Mouse (Mus musculus): ENCODE measurements around the gene Hspb1. TPM values are rescaled to one million over a fixed set of nuclear protein-coding genes. Genes with fewer than 3 reads are reported as not detected.

Hspb1 gene
- polyA plus RNA-seq, 1 experiment from 2014 or later = 70.0 TPM

DNA sequence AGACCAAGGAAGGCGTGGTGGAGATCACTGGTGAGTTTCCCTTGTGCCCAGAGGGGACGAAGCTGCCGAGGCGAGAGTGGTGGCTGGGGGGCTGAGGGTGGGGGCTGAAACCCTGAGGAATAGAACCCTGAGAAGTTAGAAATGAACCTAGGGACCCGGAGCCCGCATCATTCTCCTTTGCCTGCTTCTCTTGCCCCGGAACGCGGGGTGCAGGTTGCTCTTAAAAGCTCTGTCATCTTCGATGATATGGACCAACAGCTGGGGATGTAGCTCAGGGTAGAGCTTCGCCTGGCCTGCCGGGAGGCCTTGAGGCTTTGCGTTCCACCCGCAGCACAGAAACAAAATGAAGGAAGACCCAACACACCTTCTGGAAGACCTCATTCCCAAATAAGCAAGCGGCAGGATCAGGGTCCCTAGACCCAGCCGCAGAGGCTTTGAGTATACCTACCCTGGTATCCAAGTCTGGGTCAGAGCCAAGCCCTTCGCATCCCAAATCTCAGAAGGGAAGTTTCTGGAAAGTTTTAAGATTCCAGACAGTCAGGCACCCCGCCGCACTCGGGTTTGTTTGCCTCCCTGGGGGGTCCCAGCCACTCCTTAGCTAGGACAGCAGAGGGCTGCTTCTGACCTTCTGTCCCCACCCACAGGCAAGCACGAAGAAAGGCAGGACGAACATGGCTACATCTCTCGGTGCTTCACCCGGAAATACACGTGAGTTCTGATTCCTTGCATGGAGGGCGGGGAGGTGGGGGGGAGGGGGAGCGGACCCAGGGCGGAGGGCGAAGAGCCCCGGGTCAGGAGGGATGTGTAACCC is 891 bp downstream of the Hspb1 start:
- Histone ChIP-seq H3K4me3 (replicated peaks) (peak overlapping the region; percentile 41), H3K9ac (0 out of 2 replicates have a peak overlapping the region, but pooled peaks have one; percentile 10), H3K27me3 (peaks cover 44% of the 10 kb centered on the region), H3K4me2 (peak overlapping the region; percentile 77), H3K36me3 (no peaks in the 10 kb centered on the region), H3K4me1 (peaks cover 27% of the 10 kb centered on the region), H3K27ac (peak overlapping the region; percentile 1; the same call in 1 of the 2 replicates), H3K9me3 (replicated peaks) (no peaks in the 10 kb centered on the region)
- 5% methylated on average over 30 of the region's 30 CpGs for WGBS
- ATAC-seq (replicated peaks; ENCODE audit: low FRiP score) = no peak

DNA sequence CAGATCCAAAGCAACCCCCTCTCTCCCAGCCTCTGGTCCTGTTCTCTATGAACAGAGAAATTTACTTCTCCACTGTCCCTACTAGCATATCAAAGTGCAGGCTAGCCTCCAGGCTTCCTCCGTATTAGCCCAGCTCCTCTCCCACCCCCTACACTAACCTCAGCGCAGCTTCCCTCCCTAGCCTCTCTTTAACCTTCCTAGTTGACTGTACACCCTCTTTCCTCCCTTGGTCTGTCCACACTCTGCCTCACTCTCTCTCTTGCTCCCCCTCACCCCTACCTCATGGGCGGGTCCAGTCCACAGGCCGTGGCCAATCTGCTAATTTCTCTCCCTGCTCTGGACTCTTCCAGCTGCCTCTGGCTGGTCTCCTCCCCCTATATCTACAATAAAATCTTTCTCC is 2.6 kb downstream of the Hspb1 start:
- Histone ChIP-seq H3K27ac (no peak overlapping the region), H3K9ac (no peak overlapping the region), H3K4me3 (replicated peaks) (no peak overlapping the region), H3K9me3 (replicated peaks) (no peaks in the 10 kb centered on the region), H3K27me3 (peaks cover 44% of the 10 kb centered on the region), H3K4me2 (no peak overlapping the region), H3K4me1 (peaks cover 27% of the 10 kb centered on the region), H3K36me3 (no peaks in the 10 kb centered on the region)
- ATAC-seq (replicated peaks; ENCODE audit: low FRiP score) = 0 out of 2 replicates have a peak, but pooled peaks have one; percentile 20
- 23% methylated on average over 4 of the region's 4 CpGs for WGBS

DNA sequence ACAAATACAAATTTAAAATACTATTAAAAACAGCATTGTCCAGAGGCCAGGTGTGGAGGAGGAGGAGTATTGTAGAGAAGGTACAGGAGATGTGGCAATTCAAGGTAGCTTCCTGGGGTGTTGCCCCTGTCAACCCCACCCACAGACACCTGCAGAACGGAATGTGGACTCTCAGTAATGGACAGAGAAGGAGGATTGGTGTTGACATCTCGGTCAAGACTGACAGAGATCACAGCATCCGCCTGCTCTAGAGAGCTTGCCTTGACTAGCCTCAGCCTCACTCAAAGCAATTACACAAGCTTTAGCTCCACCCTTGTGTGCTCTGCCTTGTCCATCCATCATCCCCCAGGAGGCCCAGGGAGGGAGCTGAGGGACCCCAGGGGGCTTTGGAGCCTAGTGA is 3.2 kb downstream of the Hspb1 start:
- no peaks in the 10 kb centered on the region for H3K9me3 ChIP-seq (replicated peaks)
- H3K4me1 ChIP-seq = peaks cover 27% of the 10 kb centered on the region
- no peak overlapping the region for H3K9ac ChIP-seq
- no peaks in the 10 kb centered on the region for H3K36me3 ChIP-seq
- no peak overlapping the region for H3K27ac ChIP-seq
- H3K4me3 ChIP-seq (replicated peaks) = no peak overlapping the region
- WGBS = 71% methylated on average over 3 of the region's 3 CpGs
- no peak overlapping the region for H3K4me2 ChIP-seq
- ATAC-seq (replicated peaks; ENCODE audit: low FRiP score) = no peak
- H3K27me3 ChIP-seq = peaks cover 41% of the 10 kb centered on the region

DNA sequence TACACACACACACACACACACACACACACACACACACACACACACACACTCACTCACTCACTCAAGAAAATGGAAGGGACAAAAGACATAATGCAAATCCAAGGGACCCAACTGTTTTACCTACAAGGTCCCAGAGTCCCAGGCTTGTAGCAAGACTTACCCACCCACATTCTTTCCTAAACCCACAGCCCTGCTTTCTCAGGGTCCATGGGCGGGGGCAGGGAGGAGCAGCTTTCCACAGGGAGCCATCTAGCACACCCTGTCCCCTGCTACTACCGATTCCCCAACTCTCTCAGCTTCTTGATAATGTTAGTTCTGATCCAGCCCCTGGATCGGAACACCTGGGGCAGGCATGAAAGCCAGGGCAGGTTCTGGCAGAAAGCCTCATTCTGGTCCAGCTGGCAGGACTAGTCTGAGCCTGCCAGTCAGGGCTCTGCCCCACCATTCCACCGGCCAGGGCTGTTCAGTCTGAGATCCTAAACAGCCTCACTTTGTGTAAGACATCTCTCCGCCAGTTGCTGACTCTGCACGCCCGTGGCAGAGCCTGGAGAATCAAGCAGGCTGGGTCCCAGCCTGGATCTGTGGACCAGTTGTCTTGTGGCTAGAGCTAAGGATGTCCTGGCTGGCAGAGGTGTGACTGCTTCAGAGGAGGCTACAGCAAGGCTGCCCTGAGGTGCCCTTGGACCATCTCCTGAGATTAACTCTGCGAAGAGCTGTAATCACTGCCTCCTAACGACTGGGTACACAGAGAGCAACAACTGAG is 5.1 kb downstream of the Hspb1 start:
- no peaks in the 10 kb centered on the region for H3K9me3 ChIP-seq (replicated peaks)
- H3K27ac ChIP-seq = 0 out of 2 replicates have a peak overlapping the region, but pooled peaks have one; percentile 9
- no peak for ATAC-seq (replicated peaks; ENCODE audit: low FRiP score)
- no peak overlapping the region for H3K4me2 ChIP-seq
- peaks cover 34% of the 10 kb centered on the region for H3K27me3 ChIP-seq
- H3K9ac ChIP-seq = no peak overlapping the region
- 46% methylated on average over 9 of the region's 9 CpGs for WGBS
- H3K36me3 ChIP-seq = no peaks in the 10 kb centered on the region
- peaks cover 22% of the 10 kb centered on the region for H3K4me1 ChIP-seq
- H3K4me3 ChIP-seq (replicated peaks) = no peak overlapping the region

DNA sequence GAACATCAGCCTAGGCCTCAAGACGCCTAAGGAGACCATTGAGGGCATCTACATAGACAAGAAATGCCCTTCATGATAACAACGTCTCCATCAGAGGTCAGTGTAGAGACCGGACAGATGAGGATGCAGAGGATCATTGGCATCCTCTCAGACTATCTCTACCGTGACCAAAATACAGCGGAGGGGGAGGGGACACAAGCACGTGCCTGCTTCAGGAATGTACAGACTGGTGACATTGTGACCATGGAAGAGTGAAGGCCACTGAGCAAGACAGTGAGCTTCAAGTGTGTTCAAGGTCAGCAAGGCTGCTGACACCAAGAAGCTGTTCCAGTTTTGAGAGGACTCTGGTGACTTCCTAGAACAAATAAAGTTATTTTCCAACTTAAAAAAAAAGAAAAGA is 7.2 kb downstream of the Hspb1 start:
- H3K27ac ChIP-seq = no peak overlapping the region
- 82% methylated on average over 6 of the region's 6 CpGs for whole genome bisulfite sequencing
- no peak for ATAC-seq (replicated peaks; ENCODE audit: low FRiP score)
- H3K4me2 ChIP-seq = no peak overlapping the region
- H3K4me3 ChIP-seq (replicated peaks) = no peak overlapping the region
- no peak overlapping the region for H3K9ac ChIP-seq
- peaks cover 18% of the 10 kb centered on the region for H3K27me3 ChIP-seq
- H3K36me3 ChIP-seq = no peaks in the 10 kb centered on the region
- H3K4me1 ChIP-seq = peaks cover 11% of the 10 kb centered on the region; the same call in 1 of the 2 replicates
- H3K9me3 ChIP-seq (replicated peaks) = no peaks in the 10 kb centered on the region

DNA sequence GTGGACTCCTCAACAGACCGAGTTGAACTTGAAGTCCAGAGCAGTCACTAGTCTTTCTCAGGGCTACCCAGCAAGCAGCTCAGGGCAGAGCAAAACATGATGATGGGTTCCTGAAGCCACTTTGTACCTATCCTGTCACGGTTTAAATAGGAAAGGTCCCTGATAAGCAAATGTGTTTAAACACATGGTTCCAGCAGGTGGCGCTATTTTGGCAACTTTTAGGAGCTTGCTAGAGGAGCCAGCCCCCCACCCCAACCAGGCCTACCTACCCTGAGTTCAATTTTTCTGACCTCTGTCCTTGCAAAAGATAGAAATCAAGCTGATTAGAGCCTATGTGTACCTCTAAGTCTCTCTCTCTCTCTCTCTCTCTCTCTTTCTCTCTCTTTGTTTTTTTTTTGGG is 10.3 kb downstream of the Hspb1 start:
- Histone ChIP-seq H3K27ac (no peak overlapping the region), H3K9me3 (replicated peaks) (no peaks in the 10 kb centered on the region), H3K27me3 (no peaks in the 10 kb centered on the region), H3K36me3 (no peaks in the 10 kb centered on the region), H3K4me2 (no peak overlapping the region), H3K9ac (no peak overlapping the region), H3K4me3 (replicated peaks) (no peak overlapping the region), H3K4me1 (peaks cover 4% of the 10 kb centered on the region; the same call in 1 of the 2 replicates)
- no peak for ATAC-seq (replicated peaks; ENCODE audit: low FRiP score)
- WGBS = 22% methylated on average over 3 of the region's 3 CpGs

DNA sequence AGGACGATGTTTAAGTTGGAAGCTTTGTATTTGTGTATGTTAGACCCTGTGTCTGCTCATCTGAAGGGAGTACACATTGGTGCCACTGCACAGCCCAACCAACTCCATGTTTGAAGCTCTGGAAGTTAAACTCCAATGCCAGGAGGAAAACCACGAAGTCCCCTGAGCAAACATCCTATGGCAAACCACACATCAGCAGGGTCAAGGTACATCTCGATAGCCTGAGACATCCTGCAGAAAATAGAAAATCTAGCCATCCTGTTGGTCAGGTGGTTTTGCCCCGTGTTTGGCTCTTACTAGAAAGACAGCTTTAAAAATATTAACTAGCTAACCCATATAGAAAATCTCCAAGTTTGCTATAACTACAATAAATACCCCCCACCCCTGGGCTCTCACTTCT is 11.3 kb downstream of the Hspb1 start:
- no peak overlapping the region for H3K4me2 ChIP-seq
- H3K4me1 ChIP-seq = peaks cover 5% of the 10 kb centered on the region; the same call in 1 of the 2 replicates
- WGBS = 71% methylated on average over 4 of the region's 4 CpGs
- H3K4me3 ChIP-seq (replicated peaks) = no peak overlapping the region
- ATAC-seq (replicated peaks; ENCODE audit: low FRiP score) = no peak
- no peaks in the 10 kb centered on the region for H3K9me3 ChIP-seq (replicated peaks)
- H3K27me3 ChIP-seq = no peaks in the 10 kb centered on the region
- H3K9ac ChIP-seq = no peak overlapping the region
- H3K27ac ChIP-seq = no peak overlapping the region
- no peaks in the 10 kb centered on the region for H3K36me3 ChIP-seq

DNA sequence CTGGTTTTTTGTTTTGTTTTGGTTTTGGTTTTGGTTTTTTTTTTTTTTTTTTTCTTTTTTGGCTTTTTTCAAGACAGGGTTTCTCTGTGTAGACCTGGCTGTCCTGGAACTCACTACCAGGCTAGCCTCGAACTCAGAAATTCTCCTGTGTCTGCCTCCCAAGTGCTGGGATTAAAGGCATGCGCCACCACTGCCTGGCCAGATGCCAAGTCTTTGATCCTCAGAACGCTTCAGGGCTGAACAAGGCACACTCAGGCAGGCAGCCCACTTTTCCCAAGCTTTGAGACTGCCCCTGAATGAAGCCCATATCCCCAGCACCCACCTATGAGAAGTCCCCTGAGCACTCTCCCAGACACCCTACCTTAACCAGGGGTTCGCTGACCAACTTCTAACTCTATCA is 12.1 kb downstream of the Hspb1 start:
- no peak for ATAC-seq (replicated peaks; ENCODE audit: low FRiP score)
- Histone ChIP-seq H3K9ac (no peak overlapping the region), H3K27me3 (no peaks in the 10 kb centered on the region), H3K27ac (no peak overlapping the region), H3K9me3 (replicated peaks) (no peaks in the 10 kb centered on the region), H3K4me1 (peaks cover 5% of the 10 kb centered on the region; the same call in 1 of the 2 replicates), H3K36me3 (no peaks in the 10 kb centered on the region), H3K4me3 (replicated peaks) (no peak overlapping the region), H3K4me2 (no peak overlapping the region)
- WGBS = 63% methylated on average over 4 of the region's 4 CpGs

DNA sequence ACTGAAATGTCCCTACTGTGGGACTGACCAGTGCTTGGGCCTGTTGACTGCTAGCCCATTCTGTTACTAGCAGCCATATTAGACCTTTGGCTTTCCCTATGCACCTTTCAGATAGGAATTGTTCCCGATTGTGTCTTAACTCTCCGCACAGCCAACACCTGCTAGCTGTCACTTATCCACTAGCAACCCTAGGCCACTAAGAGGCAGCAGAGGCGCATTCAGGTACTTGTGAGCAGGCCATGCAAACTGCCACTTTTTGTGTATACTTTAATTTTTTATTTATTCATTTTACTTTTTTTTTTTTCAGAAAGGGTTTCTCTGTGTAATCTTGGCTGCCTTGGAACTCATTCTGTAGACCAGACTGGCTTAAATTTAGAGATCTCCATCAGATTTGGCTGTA is 13.0 kb downstream of the Hspb1 start:
- 84% methylated on average over 3 of the region's 3 CpGs for WGBS
- H3K36me3 ChIP-seq = no peaks in the 10 kb centered on the region; the same call in 1 of the 2 replicates
- no peak overlapping the region for H3K9ac ChIP-seq
- no peak overlapping the region for H3K4me3 ChIP-seq (replicated peaks)
- no peak for ATAC-seq (replicated peaks; ENCODE audit: low FRiP score)
- no peaks in the 10 kb centered on the region for H3K27me3 ChIP-seq
- H3K27ac ChIP-seq = no peak overlapping the region
- no peak overlapping the region for H3K4me2 ChIP-seq
- peaks cover 6% of the 10 kb centered on the region for H3K4me1 ChIP-seq
- no peaks in the 10 kb centered on the region for H3K9me3 ChIP-seq (replicated peaks)

DNA sequence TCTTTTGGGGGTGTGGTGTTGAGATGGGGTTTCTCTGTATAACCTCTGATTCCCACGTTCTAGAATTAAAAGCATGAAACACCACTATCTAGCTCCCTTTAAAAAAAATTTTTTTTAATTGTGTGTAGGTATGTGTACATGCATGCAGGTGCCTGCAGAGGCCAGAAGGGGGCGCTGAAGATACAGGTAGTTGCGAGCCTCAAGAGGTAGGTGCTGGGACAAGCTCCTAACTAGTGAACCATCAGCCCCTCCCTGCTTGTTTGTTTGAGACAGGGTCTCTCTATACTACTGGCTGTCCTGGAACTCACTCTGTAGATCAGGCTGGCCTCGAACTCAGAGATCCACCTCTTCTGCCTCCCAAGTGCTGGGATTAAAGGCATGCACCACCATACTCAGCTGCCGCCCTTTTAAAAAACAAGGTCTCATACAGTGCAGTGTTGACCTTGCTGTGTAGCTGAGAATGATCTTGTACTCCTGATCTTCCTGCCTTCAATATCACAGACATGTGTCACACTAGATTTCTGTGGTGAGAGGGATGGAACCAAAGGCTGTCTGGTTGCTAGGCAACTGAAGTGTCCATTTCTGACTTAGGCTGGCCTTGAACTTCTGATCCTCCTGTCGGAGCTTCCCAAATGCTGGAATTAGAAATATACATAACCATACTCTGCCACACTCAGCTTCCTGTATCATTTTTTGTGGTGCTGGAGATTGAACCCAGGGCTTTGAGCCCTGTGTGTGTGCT is 13.8 kb downstream of the Hspb1 start:
- Histone ChIP-seq H3K9me3 (replicated peaks) (no peaks in the 10 kb centered on the region), H3K27me3 (no peaks in the 10 kb centered on the region), H3K36me3 (peaks cover 7% of the 10 kb centered on the region), H3K9ac (no peak overlapping the region), H3K4me3 (replicated peaks) (no peak overlapping the region), H3K4me2 (no peak overlapping the region), H3K4me1 (peaks cover 11% of the 10 kb centered on the region), H3K27ac (no peak overlapping the region)
- ATAC-seq (replicated peaks; ENCODE audit: low FRiP score) = no peak
- 63% methylated on average over 6 of the region's 6 CpGs for whole genome bisulfite sequencing

DNA sequence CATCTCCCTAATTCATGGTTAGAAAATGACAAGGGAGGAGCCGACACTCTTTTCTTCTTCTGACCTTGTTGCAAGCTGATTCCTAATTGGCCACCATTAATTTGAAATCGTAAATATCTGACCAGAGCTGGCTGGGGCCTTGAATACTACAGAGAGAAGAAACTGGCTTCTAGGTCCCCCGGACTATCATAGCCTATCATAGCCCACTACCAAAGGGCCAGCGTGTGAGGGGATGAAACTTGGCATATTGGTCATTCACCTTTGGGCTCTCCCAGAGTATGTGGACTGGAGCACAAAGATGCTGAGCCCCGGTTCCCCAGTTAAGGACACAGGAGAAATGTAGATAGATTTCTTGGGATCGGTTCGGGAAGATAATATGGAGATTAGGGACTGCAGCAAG is 15.3 kb downstream of the Hspb1 start:
- 26% methylated on average over 7 of the region's 7 CpGs for WGBS
- Histone ChIP-seq H3K4me2 (peak overlapping the region; percentile 75), H3K27ac (peak overlapping the region; percentile 79), H3K4me3 (replicated peaks) (peak overlapping the region; percentile 46), H3K4me1 (peaks cover 19% of the 10 kb centered on the region), H3K27me3 (no peaks in the 10 kb centered on the region), H3K9me3 (replicated peaks) (no peaks in the 10 kb centered on the region), H3K9ac (0 out of 2 replicates have a peak overlapping the region, but pooled peaks have one; percentile 24), H3K36me3 (peaks cover 20% of the 10 kb centered on the region)
- peak; percentile 15 for ATAC-seq (replicated peaks; ENCODE audit: low FRiP score)
